In the genomic region with DNA sequence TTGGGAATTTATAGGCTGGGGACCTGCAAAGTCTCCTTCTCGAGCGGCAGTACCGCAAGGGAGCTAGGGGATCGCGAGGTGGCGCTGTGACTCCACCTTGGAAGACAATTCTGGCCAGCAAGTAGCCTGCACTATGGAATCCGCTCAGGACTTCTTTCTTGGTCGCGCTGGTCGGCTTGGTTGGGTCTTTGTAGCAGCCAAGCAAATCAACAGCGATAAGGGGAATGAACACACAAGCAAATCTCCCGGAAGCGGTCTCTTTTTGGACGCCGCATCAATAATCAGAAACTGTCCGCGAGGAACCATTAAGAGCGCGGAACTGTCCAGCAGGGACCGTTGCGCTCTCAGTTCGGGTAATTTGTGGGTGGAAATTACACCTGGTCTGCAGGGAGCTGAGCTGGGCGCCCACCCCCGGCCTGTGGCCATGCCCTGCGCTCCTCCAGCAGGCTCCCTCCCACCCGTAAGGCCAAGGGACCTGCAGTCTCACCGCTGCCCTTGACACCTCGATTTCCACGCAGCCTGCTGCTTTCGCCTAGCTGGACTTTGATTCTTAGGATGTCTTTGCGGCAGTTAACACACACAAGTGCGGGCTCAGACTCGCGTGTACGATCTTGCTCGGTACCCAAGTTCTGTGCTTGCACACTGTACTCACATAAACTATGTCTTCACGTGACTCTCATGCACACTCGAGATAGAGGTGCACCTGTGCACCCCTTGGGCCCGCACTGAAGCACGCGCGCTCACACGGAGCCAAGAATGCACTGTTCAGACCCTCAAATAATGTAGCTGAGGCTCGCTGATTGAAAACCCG, we compare ENCODE assay signal across 7 mouse cellular contexts. TPM values are rescaled to one million over a fixed set of nuclear protein-coding genes. Genes with fewer than 3 reads are reported as not detected.
A peak's percentile ranks its signal among the peaks of the same experiment; 100 is the strongest.
DNase-seq lines count a peak whose midpoint lies in the region; ATAC-seq and TF ChIP-seq lines count a peak whose summit lies in the region.

No protein-coding gene starts in this region.

- ATAC-seq in embryonic facial prominence, embryonic 12.5 days (ENCODE audit: insufficient number of reproducible peaks, insufficient read depth, low FRiP score, low TSS enrichment): peak; percentile 72; the same call in 1 of the 2 replicates
- peak; percentile 78 for ATAC-seq in kidney, embryonic 15.5 days (replicated peaks; ENCODE audit: low FRiP score)
- ATAC-seq in limb, embryonic 15.5 days (ENCODE audit: insufficient number of reproducible peaks, low FRiP score, low TSS enrichment, low read depth): 0 out of 2 replicates have a peak, but pooled peaks have one; percentile 54

- H3K9me3 ChIP-seq in embryonic facial prominence, embryonic 12.5 days: no peaks in the 10 kb centered on the region
- H3K9me3 ChIP-seq in kidney, embryonic 15.5 days (replicated peaks): no peaks in the 10 kb centered on the region
- no peaks in the 10 kb centered on the region for H3K9me3 ChIP-seq in limb, embryonic 15.5 days

- WGBS in embryonic facial prominence, embryonic 12.5 days: under 1% methylated on average over 45 of the region's 45 CpGs
- WGBS in kidney, embryonic 15.5 days: under 1% methylated on average over 45 of the region's 45 CpGs
- under 1% methylated on average over 45 of the region's 45 CpGs for WGBS in limb, embryonic 15.5 days

- H3K36me3 ChIP-seq in embryonic facial prominence, embryonic 12.5 days: no peaks in the 10 kb centered on the region
- H3K36me3 ChIP-seq in kidney, embryonic 15.5 days: no peaks in the 10 kb centered on the region
- no peaks in the 10 kb centered on the region for H3K36me3 ChIP-seq in limb, embryonic 15.5 days
- no peaks in the 10 kb centered on the region for H3K36me3 ChIP-seq in myocyte (ENCODE audit: control insufficient read depth, insufficient read depth)

- no peaks in the 10 kb centered on the region for H3K79me2 ChIP-seq in myocyte (ENCODE audit: control insufficient read depth, insufficient read depth)

- H3K4me1 ChIP-seq in embryonic facial prominence, embryonic 12.5 days: peaks cover 21% of the 10 kb centered on the region; the same call in 1 of the 2 replicates
- H3K4me1 ChIP-seq in kidney, embryonic 15.5 days: peaks cover 31% of the 10 kb centered on the region
- peaks cover 33% of the 10 kb centered on the region for H3K4me1 ChIP-seq in limb, embryonic 15.5 days

- H3ac ChIP-seq in myocyte (ENCODE audit: control insufficient read depth, insufficient read length): no peak overlapping the region

- peak overlapping the region; percentile 54; the same call in 1 of the 2 replicates for H3K27ac ChIP-seq in embryonic facial prominence, embryonic 12.5 days
- H3K27ac ChIP-seq in kidney, embryonic 15.5 days: no peak overlapping the region
- H3K27ac ChIP-seq in limb, embryonic 15.5 days: peak overlapping the region; percentile 57

- H3K4me3 ChIP-seq in embryonic facial prominence, embryonic 12.5 days: peak overlapping the region; percentile 40
- H3K4me3 ChIP-seq in kidney, embryonic 15.5 days (replicated peaks): peak overlapping the region; percentile 44
- H3K4me3 ChIP-seq in limb, embryonic 15.5 days: peak overlapping the region; percentile 36
- H3K4me3 ChIP-seq in myocyte: no peak overlapping the region

- TF ChIP-seq POLR2A in myocyte (IDR thresholded peaks at IDR 0.05; ENCODE audit: insufficient read length, low read depth): no peak

- DNase-seq in adrenal gland, postnatal 25 days: peak; percentile 88
- peak; percentile 70 to 83 for DNase-seq in heart, adult 9 months (ENCODE audit: low spot score in 2 of 2)
- DNase-seq in spleen, postnatal 4 days (ENCODE audit: low spot score in 2 of 2): peak; percentile 74 to 88

- peak overlapping the region; percentile 48; the same call in 1 of the 2 replicates for H3K9ac ChIP-seq in embryonic facial prominence, embryonic 12.5 days
- peak overlapping the region; percentile 33; the same call in 1 of the 2 replicates for H3K9ac ChIP-seq in kidney, embryonic 15.5 days
- no peak overlapping the region for H3K9ac ChIP-seq in limb, embryonic 15.5 days

- H3K27me3 ChIP-seq in embryonic facial prominence, embryonic 12.5 days: peaks cover 31% of the 10 kb centered on the region
- peaks cover 54% of the 10 kb centered on the region for H3K27me3 ChIP-seq in kidney, embryonic 15.5 days
- H3K27me3 ChIP-seq in limb, embryonic 15.5 days: peaks cover 41% of the 10 kb centered on the region
- no peaks in the 10 kb centered on the region for H3K27me3 ChIP-seq in myocyte (ENCODE audit: control insufficient read depth, insufficient read depth, insufficient read length)

- H3K4me2 ChIP-seq in embryonic facial prominence, embryonic 12.5 days (replicated peaks): peak overlapping the region; percentile 82
- peak overlapping the region; percentile 88 for H3K4me2 ChIP-seq in kidney, embryonic 15.5 days
- H3K4me2 ChIP-seq in limb, embryonic 15.5 days: peak overlapping the region; percentile 73
- H3K4me2 ChIP-seq in myocyte (ENCODE audit: low read depth): peak overlapping the region; percentile 91

TF ChIP-seq in myocyte, 11 proteins besides CTCF, POLR2A, EP300 and RAD21:
- TF ChIP-seq USF1 (IDR thresholded peaks at IDR 0.05; ENCODE audit: low read depth) (no peak), CEBPB (IDR thresholded peaks at IDR 0.05; ENCODE audit: insufficient read depth, poor library complexity, severe bottlenecking) (no peak), MYOD1 (IDR thresholded peaks at IDR 0.05; ENCODE audit: control insufficient read depth in 1 of 3, insufficient read length in 2 of 3, low read depth in 2 of 3) (no peak), MYOG (IDR thresholded peaks at IDR 0.05; ENCODE audit: control insufficient read depth in 1 of 3, insufficient read depth in 1 of 3, insufficient read length in 2 of 3, low read depth in 2 of 3) (no peak), E2F4 (IDR thresholded peaks at IDR 0.05; ENCODE audit: insufficient read depth) (no peak), TCF3 (IDR thresholded peaks at IDR 0.05; ENCODE audit: insufficient read length, low read depth) (no peak), POLR2AphosphoS2 (IDR thresholded peaks at IDR 0.05; ENCODE audit: insufficient read length, low read depth) (no peak), TCF12 (IDR thresholded peaks at IDR 0.05; ENCODE audit: insufficient read depth, poor library complexity, severe bottlenecking) (no peak), MAX (IDR thresholded peaks at IDR 0.05; ENCODE audit: low read depth) (no peak), REST (IDR thresholded peaks at IDR 0.05; ENCODE audit: insufficient read depth, insufficient read length) (no peak), SRF (IDR thresholded peaks at IDR 0.05; ENCODE audit: control insufficient read depth, insufficient read length, low read depth) (no peak)

RNA-seq across cellular contexts. Expression of a gene that starts 5.9 kb away (rescaled TPM):
- total RNA-seq in adrenal gland, postnatal 25 days (2021): 18.3 and 25.6 TPM in 2 replicates
- 66.2 and 76.0 TPM in 2 replicates for polyA plus RNA-seq in embryonic facial prominence, embryonic 12.5 days (2016; fragmentation: Nextera tagmentation; extraction: Ambion mirVana)
- 22.8 and 24.1 TPM in 2 replicates for polyA plus RNA-seq in kidney, embryonic 15.5 days (2015; fragmentation: Nextera tagmentation; extraction: Ambion mirVana)
- polyA plus RNA-seq in limb, embryonic 15.5 days (2015; fragmentation: Nextera tagmentation; extraction: Ambion mirVana): 54.1 and 65.0 TPM in 2 replicates
- 2.7 TPM for polyA plus RNA-seq in myocyte (2012; fragmentation: generic; extraction: Trizol)
